Mouse (Mus musculus) CD8-positive naive resting alpha-beta T cell, adult 2 months (primary cell): Measurements from ENCODE around the gene Hsd11b2.
A peak's percentile ranks its signal among the peaks of the same experiment; 100 is the strongest.

Experiments
- DNase-seq, 2 experiments: peaks; one replicate each; pipeline ENCODE4 v3.0.0; 2022; ENCODE audit warnings: low read depth in 2 of 2, low spot score in 2 of 2

Gene Hsd11b2

DNA sequence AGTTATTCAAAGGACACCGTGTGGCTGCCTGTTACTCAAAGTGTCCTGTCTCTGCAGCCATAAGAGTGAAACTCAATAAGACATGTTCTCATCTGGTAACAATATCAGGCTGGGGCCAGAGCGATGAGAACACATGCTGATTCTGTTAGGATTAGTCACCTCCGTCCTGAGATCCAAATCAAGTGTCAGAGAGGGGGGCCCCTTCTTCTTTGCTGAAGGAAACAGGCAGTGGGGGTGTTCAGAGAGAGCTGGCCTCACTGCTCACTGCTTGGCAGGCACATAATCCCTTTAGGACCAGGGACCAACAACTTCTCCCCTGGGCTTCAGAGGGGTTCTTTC is 34.6 kb upstream of the Hsd11b2 start:
- no peak for DNase-seq

- no peak for DNase-seq
These were observed 34.2 kb upstream of the Hsd11b2 start for GRCm38 (mm10) chr8:105484392-105484791.

DNA sequence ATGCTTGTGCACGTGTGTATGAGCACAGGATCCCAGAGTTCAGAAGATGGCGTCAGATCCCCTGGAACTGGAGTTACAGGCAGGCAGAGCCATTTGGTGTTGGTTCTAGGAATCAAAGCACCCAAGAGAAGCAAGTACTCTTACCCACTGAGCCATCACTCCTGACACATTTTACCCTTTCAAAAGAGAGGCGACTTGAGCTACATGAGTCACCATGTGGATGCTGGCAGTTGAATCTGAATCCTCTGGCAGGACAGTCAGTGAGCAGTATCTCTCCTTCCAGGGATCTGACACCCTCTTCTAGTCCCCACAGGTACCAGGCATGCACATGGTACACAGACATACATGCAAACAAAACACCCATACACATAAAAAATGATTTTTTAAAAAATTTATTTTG is 30.5 kb upstream of the Hsd11b2 start:
- DNase-seq, result no peak

DNA sequence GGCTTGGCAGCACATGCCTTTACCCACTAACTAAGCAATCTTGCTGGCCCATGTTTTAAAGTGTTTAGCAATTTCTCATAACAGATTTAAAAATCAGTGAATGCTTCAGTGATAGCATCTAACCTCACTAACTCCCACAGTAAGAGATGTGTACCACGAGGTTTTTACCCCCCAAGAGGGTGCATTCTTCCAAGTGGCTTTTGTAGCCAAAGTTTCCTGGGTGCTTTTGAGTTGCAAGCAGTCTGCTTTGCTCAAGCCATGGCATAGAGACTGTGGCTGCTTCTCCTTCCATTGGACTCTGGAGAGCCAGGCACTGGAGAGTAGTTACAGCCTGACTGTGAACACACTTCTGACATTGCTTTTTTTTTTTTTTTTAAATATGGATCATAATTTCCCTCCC is 29.3 kb upstream of the Hsd11b2 start:
- no peak for DNase-seq

DNA sequence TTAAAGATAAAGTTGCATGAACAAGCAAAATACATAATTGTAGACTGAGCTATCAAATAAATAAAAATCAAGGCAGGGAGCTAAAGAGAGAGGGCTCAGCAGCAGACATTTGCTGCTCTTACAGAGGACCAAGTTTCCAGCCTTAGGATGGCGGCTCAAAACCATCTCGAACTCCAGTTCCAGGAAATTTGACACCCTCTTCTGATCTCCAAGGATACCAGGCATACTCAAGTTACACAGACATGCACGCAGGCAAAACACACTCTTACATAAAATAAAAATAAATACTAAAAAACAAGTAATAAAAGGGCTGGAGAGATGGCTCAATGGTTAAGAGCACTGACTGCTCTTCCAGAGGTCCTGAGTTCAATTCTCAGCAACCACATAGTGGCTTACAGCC is 25.1 kb upstream of the Hsd11b2 start:
- DNase-seq, result no peak

DNA sequence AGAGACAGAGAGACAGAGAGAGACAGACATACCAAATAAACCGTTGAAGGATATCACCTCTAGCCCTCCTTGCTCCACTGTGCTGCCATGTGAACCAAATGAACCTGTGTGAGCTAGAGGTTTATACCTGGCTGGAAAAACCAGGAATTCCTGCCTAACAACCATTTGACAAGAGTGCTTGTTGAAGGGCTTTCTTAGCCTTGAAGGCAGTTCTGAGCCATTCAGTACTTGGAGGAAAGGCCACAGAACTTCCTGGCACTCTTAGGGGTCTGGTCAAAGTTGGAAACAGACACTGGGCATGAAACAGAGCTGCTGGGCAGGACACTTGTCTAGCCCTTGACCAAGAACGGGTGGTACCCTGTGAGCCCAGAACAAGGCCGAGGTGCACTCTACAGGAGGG is 24.0 kb upstream of the Hsd11b2 start:
- DNase-seq, result no peak

DNA sequence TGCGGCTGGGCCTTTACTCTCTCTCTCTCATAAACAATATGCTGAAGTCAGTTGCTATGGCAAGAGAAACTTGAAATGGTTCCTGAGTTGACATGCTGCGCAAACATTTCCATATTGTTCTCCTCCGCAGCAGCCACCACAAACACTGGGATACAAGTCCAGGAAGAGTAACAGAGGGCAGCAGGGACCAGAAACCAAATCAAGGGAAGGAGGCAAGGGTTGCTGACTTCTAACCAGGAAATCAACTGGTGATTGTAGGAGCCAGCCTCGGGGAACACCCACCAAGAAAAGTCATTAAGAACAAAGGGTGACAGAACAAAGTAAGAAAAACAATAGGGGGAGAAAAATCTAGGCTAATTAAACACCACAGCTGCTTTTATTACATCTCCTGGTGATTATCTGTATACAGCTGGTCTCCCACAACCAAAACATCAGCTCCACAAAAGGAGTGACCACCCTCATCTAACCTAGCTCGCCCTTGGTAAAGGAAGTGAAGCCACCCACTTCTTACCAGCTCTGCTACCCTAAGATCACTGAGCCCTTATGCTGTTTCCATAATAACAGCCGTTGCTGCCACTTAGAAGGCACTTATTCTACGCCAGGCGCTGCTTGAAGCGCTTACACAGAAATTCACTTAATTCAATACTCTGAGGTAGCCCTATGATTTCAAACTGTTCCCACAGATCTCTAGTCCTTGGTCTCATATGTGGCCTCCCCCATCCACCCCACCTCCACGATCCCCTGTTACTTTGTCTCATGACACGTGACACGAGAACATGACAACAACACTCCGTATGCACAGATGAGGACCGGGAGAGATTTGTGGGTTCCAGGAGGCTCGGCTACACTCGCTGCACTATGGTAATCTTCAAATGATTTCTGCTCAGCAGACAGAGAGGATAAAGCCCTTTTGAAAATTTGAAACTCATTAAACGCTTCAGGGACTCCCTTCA is 22.9 kb upstream of the Hsd11b2 start:
- no peak for DNase-seq

- DNase-seq, result peak; percentile 61 to 74
These were observed 21.9 kb upstream of the Hsd11b2 start, which contains the start of gene Zdhhc1 for GRCm38 (mm10) chr8:105496439-105497180. Gene Zdhhc1, minus strand, starts transcription at chr8:105496902.

- DNase-seq, result no peak
These were observed 18.8 kb upstream of the Hsd11b2 start for GRCm38 (mm10) chr8:105499787-105500186.

- DNase-seq, result no peak
These were observed 13.9 kb upstream of the Hsd11b2 start for GRCm38 (mm10) chr8:105504617-105505016.

DNA sequence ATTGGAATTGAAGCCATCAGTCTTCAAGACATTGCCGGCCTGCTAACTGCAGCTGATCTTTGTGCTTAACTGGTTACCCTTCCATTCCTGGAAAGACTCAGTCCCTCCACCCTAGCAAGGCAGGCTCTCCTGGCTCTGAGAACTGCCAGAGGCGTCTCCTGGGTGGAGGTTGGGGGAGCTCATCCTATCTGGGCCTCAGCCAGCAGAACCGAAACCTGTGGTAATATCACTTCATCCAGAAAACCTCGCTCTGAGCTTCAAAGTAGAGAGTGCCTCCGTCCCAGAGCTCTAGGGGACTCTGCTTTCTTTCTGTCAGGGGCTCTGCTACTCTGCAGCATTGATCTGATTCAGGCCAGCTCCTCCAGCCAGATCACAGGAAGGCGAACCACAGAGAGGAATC is 11.6 kb upstream of the Hsd11b2 start:
- DNase-seq, result no peak

DNA sequence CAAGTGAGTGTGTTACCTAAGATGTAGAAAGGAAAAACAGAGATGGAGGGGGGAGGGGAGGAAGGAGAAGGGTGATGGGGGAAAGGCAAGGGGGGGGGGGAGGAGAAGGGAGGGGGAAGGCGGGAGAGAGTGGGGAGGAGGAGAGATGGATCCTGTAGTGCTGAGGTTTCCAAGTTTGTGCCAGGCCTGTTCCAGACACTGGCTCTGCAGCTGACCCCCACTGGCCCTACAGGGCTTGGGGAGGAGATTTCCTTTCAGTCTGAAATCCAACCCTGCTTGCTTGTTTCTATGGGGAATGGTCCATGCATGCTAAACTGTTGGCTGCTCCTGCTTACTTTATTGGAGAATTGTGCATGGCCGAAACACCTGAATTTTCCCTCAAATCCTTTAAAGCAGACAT is 9.8 kb upstream of the Hsd11b2 start:
- DNase-seq, result no peak

DNA sequence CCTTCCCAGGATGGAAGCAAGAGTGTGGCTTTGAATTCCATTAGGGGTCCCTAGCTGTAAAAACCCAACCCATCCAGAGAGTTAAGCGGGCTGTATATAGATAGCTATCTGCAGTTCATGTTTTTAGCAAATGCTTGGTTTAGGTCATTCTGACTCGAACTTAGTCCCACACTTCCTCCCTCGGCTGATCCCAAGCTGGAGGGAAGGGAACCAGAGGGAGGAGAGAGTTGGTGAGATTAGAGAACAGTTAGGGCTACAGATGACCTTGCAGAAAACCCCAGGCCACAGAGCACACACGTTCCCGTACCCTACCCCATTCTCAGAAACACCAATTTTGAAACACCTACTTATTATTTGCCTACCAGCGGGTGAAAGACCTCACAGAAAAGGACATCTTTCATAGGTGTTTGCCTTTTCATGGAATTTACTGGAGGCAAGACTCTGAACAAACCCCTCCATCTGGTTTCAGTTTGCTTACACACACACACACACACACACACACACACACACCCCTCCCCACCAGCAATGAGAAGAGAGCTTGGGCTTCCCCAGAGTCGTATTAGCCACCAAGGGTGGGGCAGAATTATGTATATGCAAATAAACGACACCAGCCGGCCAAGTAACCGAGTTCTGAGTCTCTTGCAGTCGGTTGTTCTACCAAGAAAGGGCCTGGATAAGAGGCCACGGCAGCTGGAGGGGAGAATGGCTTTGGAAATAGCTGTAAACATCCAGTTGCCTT is 8.4 kb upstream of the Hsd11b2 start:
- DNase-seq, result no peak

DNA sequence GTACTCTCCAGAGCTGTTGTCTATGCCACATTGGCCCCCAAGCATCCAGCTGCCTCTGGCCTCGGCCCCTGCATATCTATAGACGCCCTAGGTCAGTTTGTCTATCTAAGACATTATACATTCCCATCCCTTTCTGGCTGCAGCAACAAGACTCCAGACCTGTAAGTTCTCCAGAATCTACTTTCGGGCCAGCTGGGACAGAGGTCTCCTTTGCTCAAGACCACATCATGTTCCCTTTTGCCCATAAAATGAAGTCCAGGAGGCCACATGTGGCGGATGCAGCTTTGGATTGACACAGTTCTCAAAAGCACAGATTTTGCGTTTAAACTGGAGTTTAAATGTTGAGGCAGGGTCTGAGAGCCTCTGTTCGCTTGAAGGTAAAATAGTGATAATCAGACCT is 4.4 kb upstream of the Hsd11b2 start:
- no peak for DNase-seq

DNA sequence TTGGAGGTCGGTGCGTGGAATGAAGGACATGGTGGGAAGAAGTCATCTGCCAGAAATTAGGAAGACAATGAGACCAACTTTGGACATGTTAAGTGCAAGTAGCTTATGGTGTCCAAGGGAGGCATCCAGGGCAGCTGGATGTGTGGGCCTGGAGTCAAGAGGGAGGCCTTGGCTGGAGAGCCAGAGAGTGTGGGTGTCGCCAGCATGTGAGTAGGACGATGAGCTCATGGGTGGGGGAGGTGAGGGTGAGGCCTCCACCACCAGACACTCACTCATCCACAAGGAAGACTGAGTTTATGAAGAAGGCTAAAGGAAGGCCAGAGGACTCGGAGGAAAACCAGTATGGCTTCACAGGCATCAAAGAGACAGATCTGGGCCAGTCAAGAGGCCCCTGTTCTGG is 3.9 kb upstream of the Hsd11b2 start:
- no peak for DNase-seq

DNA sequence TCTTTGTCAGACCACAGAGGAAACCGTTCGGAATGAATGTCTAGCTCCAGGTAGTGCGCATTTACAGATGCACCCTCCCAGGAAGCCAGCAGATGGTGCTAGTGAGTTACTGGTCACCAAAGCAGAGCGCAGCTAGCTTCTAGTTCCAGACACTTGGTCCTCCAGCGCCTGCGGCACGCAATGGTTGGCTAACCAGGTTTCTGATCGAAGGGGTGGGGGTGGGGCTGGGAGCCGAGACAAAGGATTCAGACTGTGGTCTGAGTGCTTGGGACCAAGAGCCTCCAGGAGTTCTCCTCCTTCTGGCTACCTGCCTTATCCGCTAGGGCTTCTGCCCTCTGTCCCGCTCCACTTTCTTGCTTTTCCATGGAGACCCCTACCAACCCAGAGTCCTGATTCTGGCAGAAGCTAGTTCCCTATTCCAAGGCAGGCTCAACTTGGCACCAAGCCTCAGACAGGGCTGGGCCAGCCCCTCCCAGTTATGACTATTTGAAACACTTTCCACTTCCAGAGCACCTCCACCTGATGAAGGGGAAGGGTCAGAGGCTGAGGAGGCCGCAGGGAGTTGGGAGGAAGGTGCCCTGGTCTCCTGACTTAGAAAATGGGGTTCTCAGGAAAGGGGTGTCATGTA is 2.4 kb upstream of the Hsd11b2 start:
- DNase-seq, result peak; percentile 54 to 69

- DNase-seq, result no peak
These were observed 1.2 kb upstream of the Hsd11b2 start for GRCm38 (mm10) chr8:105517346-105517745.

DNA sequence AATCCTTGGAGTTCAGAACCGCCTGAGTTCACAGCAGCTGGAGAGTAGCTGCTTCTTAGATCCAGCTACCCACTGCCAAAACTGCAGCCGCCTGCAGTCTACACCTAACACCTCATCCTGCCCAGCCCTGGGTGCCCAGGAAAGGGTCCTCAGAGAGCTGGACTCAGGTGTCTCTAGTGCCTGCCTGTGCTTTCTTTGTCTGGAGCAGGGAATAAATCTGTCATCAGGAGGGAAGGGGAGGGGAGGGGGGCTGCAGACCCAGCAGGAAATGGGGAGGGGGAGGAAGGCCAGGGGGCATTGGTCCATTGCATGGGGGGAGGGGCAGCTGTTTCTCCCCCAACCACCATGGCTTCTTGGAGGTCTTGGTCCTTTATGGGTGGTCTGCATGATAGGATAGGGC is 1.0 kb downstream of the Hsd11b2 start:
- no peak for DNase-seq

- no peak for DNase-seq
These were observed 2.0 kb downstream of the Hsd11b2 start for GRCm38 (mm10) chr8:105520521-105520920.

DNA sequence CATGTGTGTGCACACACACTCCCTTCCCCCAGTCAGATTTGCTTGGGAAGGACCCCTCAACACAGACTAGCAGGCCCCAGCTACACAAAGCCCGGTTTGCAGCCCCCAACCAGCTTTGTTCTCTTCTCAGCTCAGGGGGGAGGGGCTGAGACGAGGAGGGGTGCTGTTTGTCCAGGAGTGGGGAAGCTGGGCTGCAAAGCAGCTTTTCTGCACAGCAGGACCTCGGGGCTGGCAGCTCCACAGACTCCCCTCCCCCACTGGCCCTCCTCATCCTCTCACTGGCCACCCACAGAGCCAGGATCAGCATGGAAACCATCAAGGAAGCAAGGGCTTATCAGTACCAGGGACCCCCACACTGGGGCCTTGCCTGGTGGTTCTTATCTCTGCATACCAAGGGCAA is 2.5 kb downstream of the Hsd11b2 start:
- no peak for DNase-seq
